Mouse (Mus musculus) stomach, embryonic 15.5 days (tissue): ENCODE measurements around the gene Acsl6. TPM values are rescaled to one million over a fixed set of nuclear protein-coding genes. Genes with fewer than 3 reads are reported as not detected.
A peak's percentile ranks its signal among the peaks of the same experiment; 100 is the strongest.

ENCODE experiments used
- ATAC-seq: fragments of 200-750 bp; cut with Nextera tagmentation; 2 replicates; pipeline ENCODE4 v1.8.0; 2017; ENCODE audit warnings: low read depth, moderate number of reproducible peaks, moderate TSS enrichment; ENCODE audit not compliant: insufficient read depth, low FRiP score
- H3K27ac ChIP-seq: fragments of 300-500 bp; sonication (generic); 2 replicates; pipeline ENCODE4 v1.5.1; 2015; ENCODE audit warnings: mild to moderate bottlenecking, inconsistent platforms
- H3K27me3 ChIP-seq: fragments of 300-500 bp; sonication (generic); replicated peaks from 2 replicates; pipeline ENCODE4 v1.6.1; 2015; ENCODE audit warnings: inconsistent platforms
- H3K36me3 ChIP-seq: fragments of 300-500 bp; sonication (generic); 2 replicates; pipeline ENCODE4 v1.6.1; 2015; ENCODE audit warnings: inconsistent platforms
- H3K4me1 ChIP-seq: fragments of 300-500 bp; sonication (generic); 2 replicates; pipeline ENCODE4 v1.6.1; 2015; ENCODE audit warnings: inconsistent platforms
- H3K4me2 ChIP-seq: fragments of 300-500 bp; sonication (generic); 2 replicates; pipeline ENCODE4 v1.6.1; 2015; ENCODE audit warnings: mild to moderate bottlenecking, inconsistent platforms
- H3K4me3 ChIP-seq: fragments of 300-500 bp; sonication (generic); replicated peaks from 2 replicates; pipeline ENCODE4 v1.5.1; 2015; ENCODE audit warnings: inconsistent platforms
- H3K9ac ChIP-seq: fragments of 300-500 bp; sonication (generic); 2 replicates; pipeline ENCODE4 v1.6.1; 2015; ENCODE audit warnings: inconsistent platforms
- H3K9me3 ChIP-seq: fragments of 300-500 bp; sonication (generic); 2 replicates; pipeline ENCODE4 v1.6.1; 2016; ENCODE audit warnings: inconsistent platforms
- WGBS: fragments of 180-500 bp; shearing (Covaris S2); methylation state at CpG from one replicate; pipeline ENCODE4 v1.1.7; 2015; 5-methylcytosine and 5-hydroxymethylcytosine counted together
- polyA plus RNA-seq: library from polyadenylated mRNA; unstranded; fragments of >200 nt; fragmentation: Nextera tagmentation; extraction: Ambion mirVana; gene quantifications from 2 replicates; pipeline ENCODE4 v1.2.1, GENCODE M21; 2015

The Acsl6 gene
- polyA plus RNA-seq, 1 experiment from 2014 or later: 2.7 TPM

GRCm38 (mm10) chr11:54310588-54310987, 7.0 kb downstream of the Acsl6 start:
- no peak overlapping the region for H3K4me3 ChIP-seq
- no peak overlapping the region for H3K27ac ChIP-seq
- H3K4me1 ChIP-seq: peaks cover 3% of the 10 kb centered on the region; the same call in 1 of the 2 replicates
- no peaks in the 10 kb centered on the region for H3K36me3 ChIP-seq
- H3K4me2 ChIP-seq: no peak overlapping the region
- 73% methylated on average over 2 of the region's 2 CpGs for WGBS
- no peaks in the 10 kb centered on the region for H3K9me3 ChIP-seq
- no peak overlapping the region for H3K9ac ChIP-seq
- ATAC-seq: no peak
- H3K27me3 ChIP-seq: no peaks in the 10 kb centered on the region

GRCm38 (mm10) chr11:54312021-54312420, 8.4 kb downstream of the Acsl6 start:
- no peak overlapping the region for H3K9ac ChIP-seq
- peaks cover 3% of the 10 kb centered on the region; the same call in 1 of the 2 replicates for H3K4me1 ChIP-seq
- no peaks in the 10 kb centered on the region for H3K36me3 ChIP-seq
- H3K27me3 ChIP-seq: no peaks in the 10 kb centered on the region
- no peak overlapping the region for H3K27ac ChIP-seq
- WGBS: 16% methylated on average over 5 of the region's 5 CpGs
- no peak overlapping the region for H3K4me3 ChIP-seq
- ATAC-seq: no peak
- H3K9me3 ChIP-seq: no peaks in the 10 kb centered on the region
- H3K4me2 ChIP-seq: no peak overlapping the region

DNA sequence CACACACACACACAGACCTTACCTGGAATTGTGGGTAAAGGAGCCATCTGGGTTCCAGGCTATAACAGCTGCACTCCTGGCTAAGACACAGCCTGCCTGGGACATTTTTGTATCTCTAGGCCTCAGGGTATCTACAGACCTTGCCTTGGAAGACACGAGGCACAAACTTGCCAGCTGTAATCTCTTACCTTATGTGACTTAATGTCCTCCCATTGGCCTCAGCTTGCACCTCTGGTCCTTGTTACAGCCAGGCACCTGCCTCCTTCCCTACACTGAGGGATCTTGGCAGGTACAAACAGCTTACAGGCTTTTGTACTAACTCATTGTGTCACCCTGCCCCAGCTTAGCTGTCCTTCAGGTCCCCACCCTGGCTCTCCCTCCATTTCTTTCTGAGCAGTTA, 9.0 kb downstream of the Acsl6 start:
- WGBS: 14% methylated on average over 1 of the region's 1 CpGs
- Histone ChIP-seq H3K9me3 (no peaks in the 10 kb centered on the region), H3K4me3 (no peak overlapping the region), H3K27ac (no peak overlapping the region), H3K9ac (no peak overlapping the region), H3K4me1 (peaks cover 3% of the 10 kb centered on the region; the same call in 1 of the 2 replicates), H3K27me3 (no peaks in the 10 kb centered on the region), H3K4me2 (no peak overlapping the region), H3K36me3 (no peaks in the 10 kb centered on the region)
- no peak for ATAC-seq

DNA sequence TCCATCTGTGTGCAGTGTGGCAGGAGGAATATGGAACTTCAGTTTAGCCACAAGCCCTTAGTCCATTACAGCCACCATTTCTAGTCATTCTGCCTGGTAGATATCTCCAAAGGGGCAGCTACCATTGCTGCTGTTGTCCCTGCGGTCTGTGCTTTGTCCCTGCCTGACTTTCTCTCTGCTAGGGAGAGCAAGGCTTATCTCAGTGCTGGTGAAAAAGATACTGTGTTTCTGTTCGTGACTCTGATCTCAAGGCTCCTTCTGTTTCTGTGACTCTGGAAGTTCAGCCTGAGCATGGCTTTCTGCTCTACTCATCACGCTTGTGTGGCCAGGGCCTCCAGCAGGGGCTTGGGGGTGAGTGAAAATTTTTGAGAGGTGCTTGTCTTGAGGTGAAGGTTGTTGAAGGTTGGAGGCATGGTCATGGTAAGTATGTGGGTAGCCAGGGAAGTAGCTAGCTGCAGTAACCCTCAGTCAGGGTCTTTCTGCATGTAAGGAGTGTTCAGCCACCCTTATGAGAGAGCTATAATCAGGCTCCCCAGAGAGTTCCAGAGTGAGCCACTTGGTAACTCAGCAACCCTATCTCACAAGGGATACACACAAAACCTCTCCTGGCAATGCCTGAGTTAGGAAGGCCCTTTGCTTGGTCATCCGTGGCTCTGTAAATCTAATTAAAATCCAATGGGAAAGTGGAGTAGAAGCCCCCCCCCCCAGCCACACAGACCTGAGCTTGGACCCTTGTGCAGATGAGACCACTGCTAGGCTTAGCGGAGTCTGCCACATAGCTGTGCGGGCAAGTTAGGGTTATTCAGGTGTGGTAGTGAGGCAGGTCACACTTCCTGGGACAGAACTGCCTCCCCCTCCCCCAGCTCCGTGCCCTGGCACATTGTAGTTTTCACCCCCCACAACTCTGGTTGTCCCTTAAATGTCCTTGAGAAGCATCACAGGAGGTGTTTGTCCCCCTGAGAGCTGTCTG, 10.1 kb downstream of the Acsl6 start:
- H3K4me3 ChIP-seq: no peak overlapping the region
- no peaks in the 10 kb centered on the region for H3K36me3 ChIP-seq
- no peak overlapping the region for H3K4me2 ChIP-seq
- no peak overlapping the region for H3K9ac ChIP-seq
- 74% methylated on average over 7 of the region's 7 CpGs for WGBS
- H3K27me3 ChIP-seq: no peaks in the 10 kb centered on the region
- H3K4me1 ChIP-seq: peaks cover 3% of the 10 kb centered on the region; the same call in 1 of the 2 replicates
- ATAC-seq: no peak
- no peak overlapping the region for H3K27ac ChIP-seq
- H3K9me3 ChIP-seq: no peaks in the 10 kb centered on the region

GRCm38 (mm10) chr11:54314740-54315139, 11.1 kb downstream of the Acsl6 start:
- 19% methylated on average over 3 of the region's 3 CpGs for WGBS
- no peak overlapping the region for H3K9ac ChIP-seq

GRCm38 (mm10) chr11:54315336-54315735, 11.7 kb downstream of the Acsl6 start:
- H3K4me1 ChIP-seq: peaks cover 3% of the 10 kb centered on the region; the same call in 1 of the 2 replicates
- H3K9me3 ChIP-seq: no peaks in the 10 kb centered on the region
- H3K9ac ChIP-seq: no peak overlapping the region
- ATAC-seq: no peak
- no peak overlapping the region for H3K4me3 ChIP-seq
- H3K4me2 ChIP-seq: no peak overlapping the region
- H3K27me3 ChIP-seq: no peaks in the 10 kb centered on the region
- no peaks in the 10 kb centered on the region for H3K36me3 ChIP-seq
- WGBS: 91% methylated on average over 5 of the region's 5 CpGs
- H3K27ac ChIP-seq: no peak overlapping the region

More at GRCm38 (mm10) chr11:54314740-54315139, 11.1 kb downstream of the Acsl6 start:
- H3K4me3 ChIP-seq: no peak overlapping the region
- H3K36me3 ChIP-seq: no peaks in the 10 kb centered on the region
- H3K4me1 ChIP-seq: peaks cover 3% of the 10 kb centered on the region; the same call in 1 of the 2 replicates
- H3K9me3 ChIP-seq: no peaks in the 10 kb centered on the region
- no peaks in the 10 kb centered on the region for H3K27me3 ChIP-seq
- H3K27ac ChIP-seq: no peak overlapping the region
- peak; percentile 44; the same call in 1 of the 2 replicates for ATAC-seq
- no peak overlapping the region for H3K4me2 ChIP-seq

DNA sequence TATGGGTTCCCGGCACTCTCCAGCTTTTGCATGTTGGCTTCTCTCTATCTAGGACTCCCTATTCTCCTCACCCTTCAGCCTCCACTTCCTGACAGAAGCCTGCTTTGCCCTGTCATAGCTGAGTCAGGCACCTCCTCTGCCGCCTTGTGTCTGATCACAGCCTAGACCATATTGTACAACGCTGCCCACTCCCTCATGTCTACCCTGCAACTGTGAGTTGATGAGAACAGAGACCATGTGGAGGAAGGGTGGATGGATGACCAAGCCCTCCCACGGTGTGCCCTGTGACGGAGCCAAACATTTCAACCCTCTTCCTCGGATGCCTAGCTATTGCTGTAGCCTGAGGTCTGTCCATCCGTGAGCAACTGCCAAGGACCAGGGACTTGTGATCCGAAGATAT, 13.8 kb downstream of the Acsl6 start:
- H3K36me3 ChIP-seq: no peaks in the 10 kb centered on the region
- no peak overlapping the region for H3K4me2 ChIP-seq
- no peaks in the 10 kb centered on the region for H3K27me3 ChIP-seq
- no peak overlapping the region for H3K4me3 ChIP-seq
- H3K27ac ChIP-seq: no peak overlapping the region
- no peak for ATAC-seq
- peaks cover 3% of the 10 kb centered on the region; the same call in 1 of the 2 replicates for H3K4me1 ChIP-seq
- no peak overlapping the region for H3K9ac ChIP-seq
- WGBS: 82% methylated on average over 8 of the region's 8 CpGs
- no peaks in the 10 kb centered on the region for H3K9me3 ChIP-seq

- no peak for ATAC-seq
- 67% methylated on average over 3 of the region's 3 CpGs for WGBS
Observed at GRCm38 (mm10) chr11:54317795-54318194, 14.2 kb downstream of the Acsl6 start.

DNA sequence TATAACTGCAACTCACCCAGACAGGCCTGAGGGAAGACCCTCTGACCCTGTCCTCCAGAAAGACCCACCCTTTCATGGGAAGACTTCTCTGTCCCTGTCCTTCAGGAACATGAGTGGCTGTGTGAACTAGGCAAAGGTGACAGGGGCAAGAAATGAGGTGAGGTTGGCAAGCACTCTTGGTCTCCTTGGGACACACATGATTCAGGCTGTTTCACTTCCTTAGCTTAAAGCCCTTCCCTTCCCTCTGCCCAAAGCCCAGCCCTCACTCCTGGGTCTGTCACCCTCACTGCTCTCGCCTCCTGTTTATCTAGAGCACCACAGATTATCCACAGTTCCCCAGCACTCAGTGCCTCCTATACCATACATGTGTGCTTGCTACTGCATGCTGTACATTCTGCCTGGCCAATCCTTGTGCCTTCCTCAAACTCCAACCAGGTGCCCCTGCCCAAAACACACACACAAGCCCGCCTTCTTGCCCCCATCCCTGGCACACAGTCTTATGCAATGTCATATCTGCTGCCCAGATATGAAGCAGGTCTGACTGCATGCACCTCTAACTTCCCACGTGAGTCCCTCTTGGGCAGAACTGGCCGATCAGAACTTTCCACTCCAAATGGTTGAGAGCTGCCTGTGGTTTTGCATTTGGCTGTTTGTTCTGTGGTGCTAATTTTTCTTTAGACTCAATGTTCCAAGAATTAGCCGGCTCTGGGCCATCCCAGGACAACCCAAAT, 18.4 kb downstream of the Acsl6 start:
- H3K9me3 ChIP-seq: no peaks in the 10 kb centered on the region
- no peaks in the 10 kb centered on the region for H3K36me3 ChIP-seq
- no peak overlapping the region for H3K9ac ChIP-seq
- no peak overlapping the region for H3K27ac ChIP-seq
- no peaks in the 10 kb centered on the region for H3K27me3 ChIP-seq
- no peak for ATAC-seq
- no peak overlapping the region for H3K4me2 ChIP-seq
- WGBS: 80% methylated on average over 5 of the region's 5 CpGs
- no peaks in the 10 kb centered on the region for H3K4me1 ChIP-seq
- no peak overlapping the region for H3K4me3 ChIP-seq

More at GRCm38 (mm10) chr11:54317795-54318194, 14.2 kb downstream of the Acsl6 start:
- H3K4me2 ChIP-seq: no peak overlapping the region
- H3K9me3 ChIP-seq: no peaks in the 10 kb centered on the region
- H3K27ac ChIP-seq: no peak overlapping the region
- H3K9ac ChIP-seq: no peak overlapping the region
- no peak overlapping the region for H3K4me3 ChIP-seq
- H3K4me1 ChIP-seq: peaks cover 3% of the 10 kb centered on the region; the same call in 1 of the 2 replicates
- no peaks in the 10 kb centered on the region for H3K36me3 ChIP-seq
- no peaks in the 10 kb centered on the region for H3K27me3 ChIP-seq

GRCm38 (mm10) chr11:54331463-54332183, 28.0 kb downstream of the Acsl6 start:
- Histone ChIP-seq H3K27ac (no peak overlapping the region), H3K9me3 (no peaks in the 10 kb centered on the region), H3K27me3 (no peaks in the 10 kb centered on the region), H3K36me3 (no peaks in the 10 kb centered on the region), H3K4me1 (no peaks in the 10 kb centered on the region), H3K4me3 (no peak overlapping the region), H3K4me2 (no peak overlapping the region), H3K9ac (no peak overlapping the region)
- 78% methylated on average over 10 of the region's 10 CpGs for WGBS
- no peak for ATAC-seq

GRCm38 (mm10) chr11:54336165-54336707, 32.6 kb downstream of the Acsl6 start:
- Histone ChIP-seq H3K4me1 (no peaks in the 10 kb centered on the region), H3K9ac (no peak overlapping the region), H3K9me3 (no peaks in the 10 kb centered on the region), H3K27me3 (no peaks in the 10 kb centered on the region), H3K4me3 (no peak overlapping the region), H3K27ac (no peak overlapping the region), H3K36me3 (no peaks in the 10 kb centered on the region), H3K4me2 (no peak overlapping the region)
- ATAC-seq: no peak
- WGBS: 42% methylated on average over 13 of the region's 13 CpGs
